In genomic region chr9:13611561-13611960, GRCm38 (mm10) we compare ENCODE assay signal across 12 mouse cellular contexts.
A peak's percentile ranks its signal among the peaks of the same experiment; 100 is the strongest.
DNase-seq lines count a peak whose midpoint lies in the region; ATAC-seq and TF ChIP-seq lines count a peak whose summit lies in the region.
"Had no signal": no experiment of that assay in that cellular context is flagged by ENCODE, and none has a peak within 500 bp of the region (broad histone marks: within the 10 kb centered on the region; RNA-seq: fewer than 3 reads in every experiment).

No protein-coding gene starts in this region.

- no peak overlapping the region for H3K4me3 ChIP-seq in intestine, embryonic 14.5 days (ENCODE audit: low read depth, low read length)
- no peak overlapping the region for H3K4me3 ChIP-seq in intestine, postnatal 0 days (ENCODE audit: low read depth, low read length)
- H3K4me3 ChIP-seq in intestine, embryonic 15.5 days (replicated peaks), result no peak overlapping the region
- no peak overlapping the region for H3K4me3 ChIP-seq in cerebellum, adult 2 months (replicated peaks; ENCODE audit: insufficient read depth, low read depth, low read length)
- H3K4me3 ChIP-seq: midbrain, embryonic 15.5 days had no signal

- H3K27ac ChIP-seq in intestine, embryonic 14.5 days (ENCODE audit: low read depth), result peak overlapping the region; percentile 24; the same call in 1 of the 2 replicates
- no peak overlapping the region for H3K27ac ChIP-seq in intestine, postnatal 0 days (ENCODE audit: low read depth, low read length)
- no peak overlapping the region for H3K27ac ChIP-seq in intestine, embryonic 15.5 days
- no peak overlapping the region for H3K27ac ChIP-seq in cerebellum, adult 2 months (ENCODE audit: insufficient read depth, low read length)
- H3K27ac ChIP-seq: midbrain, embryonic 15.5 days had no signal

- no peak overlapping the region for H3K4me2 ChIP-seq in intestine, embryonic 14.5 days (ENCODE audit: low read length)
- no peak overlapping the region for H3K4me2 ChIP-seq in intestine, postnatal 0 days (replicated peaks; ENCODE audit: low read depth)
- H3K4me2 ChIP-seq in intestine, embryonic 15.5 days (replicated peaks), result no peak overlapping the region
- H3K4me2 ChIP-seq: midbrain, embryonic 15.5 days had no signal

- H3K4me1 ChIP-seq in intestine, embryonic 14.5 days (replicated peaks; ENCODE audit: control insufficient read depth, insufficient read depth, low read length), result peaks cover 4% of the 10 kb centered on the region
- no peaks in the 10 kb centered on the region for H3K4me1 ChIP-seq in intestine, postnatal 0 days (replicated peaks; ENCODE audit: control insufficient read depth, insufficient read depth, low read length)
- peaks cover 5% of the 10 kb centered on the region; the same call in 1 of the 2 replicates for H3K4me1 ChIP-seq in intestine, embryonic 15.5 days (replicated peaks)
- H3K4me1 ChIP-seq in cerebellum, adult 2 months (ENCODE audit: control insufficient read depth, insufficient read depth, low read length), result peaks cover 6% of the 10 kb centered on the region; the same call in 1 of the 2 replicates

- H3K9ac ChIP-seq in intestine, embryonic 14.5 days (ENCODE audit: low read length), result no peak overlapping the region
- H3K9ac ChIP-seq in intestine, postnatal 0 days (ENCODE audit: low read depth, low read length), result no peak overlapping the region
- no peak overlapping the region for H3K9ac ChIP-seq in intestine, embryonic 15.5 days
- H3K9ac ChIP-seq: liver, postnatal 0 days; midbrain, embryonic 15.5 days had no signal

- no peaks in the 10 kb centered on the region for H3K36me3 ChIP-seq in intestine, embryonic 14.5 days (ENCODE audit: control insufficient read depth, insufficient read depth, low read length)
- no peaks in the 10 kb centered on the region for H3K36me3 ChIP-seq in intestine, postnatal 0 days (ENCODE audit: control insufficient read depth, insufficient read depth)
- no peaks in the 10 kb centered on the region for H3K36me3 ChIP-seq in intestine, embryonic 15.5 days
- H3K36me3 ChIP-seq: G1E; midbrain, embryonic 15.5 days had no signal

- H3K9me3 ChIP-seq in intestine, embryonic 14.5 days (ENCODE audit: control insufficient read depth, low read length), result no peaks in the 10 kb centered on the region
- no peaks in the 10 kb centered on the region for H3K9me3 ChIP-seq in intestine, postnatal 0 days (ENCODE audit: control insufficient read depth)
- H3K9me3 ChIP-seq in intestine, embryonic 15.5 days, result no peaks in the 10 kb centered on the region
- H3K9me3 ChIP-seq: G1E; midbrain, embryonic 15.5 days had no signal

- 39% methylated on average over 3 of the region's 3 CpGs for WGBS in intestine, embryonic 14.5 days
- WGBS in intestine, postnatal 0 days, result 72% methylated on average over 3 of the region's 3 CpGs
- 40% methylated on average over 3 of the region's 3 CpGs for WGBS in intestine, embryonic 15.5 days
- WGBS in cerebellum, adult 2 months, result 56% methylated on average over 3 of the region's 3 CpGs

- H3K27me3 ChIP-seq in intestine, embryonic 14.5 days (replicated peaks; ENCODE audit: control insufficient read depth, insufficient read depth, low read length), result no peaks in the 10 kb centered on the region
- H3K27me3 ChIP-seq in intestine, postnatal 0 days (replicated peaks; ENCODE audit: control insufficient read depth, insufficient read depth, low read length), result no peaks in the 10 kb centered on the region
- H3K27me3 ChIP-seq in intestine, embryonic 15.5 days (replicated peaks), result no peaks in the 10 kb centered on the region
- H3K27me3 ChIP-seq in cerebellum, adult 2 months (ENCODE audit: control insufficient read depth, insufficient read depth, low read length), result no peaks in the 10 kb centered on the region
- H3K27me3 ChIP-seq: midbrain, embryonic 15.5 days had no signal

- ATAC-seq in intestine, embryonic 14.5 days (replicated peaks; ENCODE audit: low FRiP score, low TSS enrichment, low read depth), result no peak
- no peak for ATAC-seq in intestine, postnatal 0 days
- peak; percentile 73 for ATAC-seq in intestine, embryonic 15.5 days
- ATAC-seq: liver, postnatal 0 days; midbrain, embryonic 15.5 days had no signal

- DNase-seq in adrenal gland, adult (ENCODE audit: inconsistent age in 2 of 2, low spot score in 1 of 2), result peak; percentile 19 to 66
- DNase-seq in adrenal gland, postnatal 25 days, result no peak
- DNase-seq in intestine, embryonic 14.5 days (ENCODE audit: low spot score), result no peak
- DNase-seq in 3134 (ENCODE audit: extremely low read depth, insufficient read length, low spot score), result peak; percentile 59
- no peak for DNase-seq in thymus, postnatal 36 days
- DNase-seq in cerebellum, adult 2 months, result no peak
- DNase-seq: cerebellum, postnatal 25 days; liver, postnatal 0 days had no signal

- TF ChIP-seq CTCF in intestine, postnatal 0 days (IDR thresholded peaks at IDR 0.05; ENCODE audit: low read depth), result no peak
- TF ChIP-seq CTCF in cerebellum, adult 2 months (IDR thresholded peaks at IDR 0.05; ENCODE audit: borderline replicate concordance, insufficient read depth, low read depth, low read length), result no peak

- no peak for TF ChIP-seq POLR2A in cerebellum, adult 2 months (IDR thresholded peaks at IDR 0.05; ENCODE audit: borderline replicate concordance, insufficient read depth, low read length)

Comparison
In these comparisons a context has a peak if more than half of its experiments do, and no peak if none do; other contexts are left out.
1. DNase-seq: peak in adrenal gland, adult (2 of 2) and 3134 (single experiment); none in adrenal gland, postnatal 25 days (single experiment), intestine, embryonic 14.5 days (single experiment), thymus, postnatal 36 days (0 of 2) and cerebellum, adult 2 months (0 of 2).